Mouse (Mus musculus): Measurements from ENCODE around the gene Cldn4. TPM values are rescaled to one million over a fixed set of nuclear protein-coding genes. Genes with fewer than 3 reads are reported as not detected.

Gene Cldn4
- polyA plus RNA-seq, 1 experiment from 2014 or later: 1.7 TPM

DNA sequence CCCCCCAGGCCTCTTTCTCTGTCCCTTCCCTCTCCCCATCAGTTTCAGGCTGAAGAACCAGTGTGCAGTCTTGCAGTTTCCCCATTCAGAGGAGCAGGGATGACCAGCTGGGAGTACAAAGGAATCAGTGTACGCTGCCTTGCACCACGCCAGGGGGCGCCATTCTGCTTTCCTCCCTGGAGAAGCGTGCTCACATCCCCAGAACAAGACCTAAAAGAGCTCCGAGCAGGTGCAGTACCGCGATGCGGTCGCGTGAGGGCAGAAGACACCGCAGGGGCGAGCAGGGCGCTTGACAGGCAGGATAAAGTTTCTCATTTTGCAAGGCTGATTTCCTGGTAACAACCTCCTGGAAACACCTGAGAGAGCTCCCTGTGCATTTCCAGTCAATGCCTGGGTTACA lies 39.6 kb downstream of the Cldn4 start:
- H3K9me3 ChIP-seq: no peaks in the 10 kb centered on the region; the same call in 1 of the 2 replicates
- peak; percentile 54; the same call in 1 of the 2 replicates for ATAC-seq (ENCODE audit: extremely low read depth, insufficient number of reproducible peaks, low FRiP score, low TSS enrichment)
- no peak overlapping the region for H3K27ac ChIP-seq (replicated peaks)
- H3K36me3 ChIP-seq: no peaks in the 10 kb centered on the region
- no peak overlapping the region for H3K9ac ChIP-seq
- H3K4me1 ChIP-seq: peaks cover 7% of the 10 kb centered on the region
- no peak overlapping the region for H3K4me3 ChIP-seq
- peaks cover 10% of the 10 kb centered on the region; the same call in 1 of the 2 replicates for H3K27me3 ChIP-seq (replicated peaks)
- no peak overlapping the region for H3K4me2 ChIP-seq
- 0% methylated on average over 13 of the region's 13 CpGs for WGBS

DNA sequence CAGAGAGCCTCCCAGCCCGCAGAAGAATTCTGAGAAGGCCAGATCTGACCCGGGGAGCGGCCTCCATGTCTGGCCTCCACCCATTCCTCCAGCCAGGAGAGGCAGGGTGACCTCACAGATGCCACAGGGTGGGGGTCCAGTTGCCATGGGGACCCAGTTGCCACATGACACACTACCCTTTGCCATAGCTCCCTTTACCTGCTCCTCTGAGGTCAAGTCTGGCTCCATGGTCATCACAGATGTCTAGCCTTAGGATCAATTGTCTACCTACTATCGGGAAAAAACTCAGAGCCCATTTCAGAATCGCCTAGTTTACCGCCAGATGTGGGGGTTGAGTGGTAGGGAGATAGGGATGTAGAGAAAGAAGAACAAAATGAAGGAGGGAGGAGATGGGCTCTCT lies 40.1 kb downstream of the Cldn4 start, which contains the start of gene Tmem270:
Tmem270 (minus strand) TSS at position 101 of the 400 bp plus-strand sequence.
- peaks cover 7% of the 10 kb centered on the region for H3K4me1 ChIP-seq
- H3K9me3 ChIP-seq: no peaks in the 10 kb centered on the region; the same call in 1 of the 2 replicates
- H3K4me3 ChIP-seq: no peak within 1 kb of the TSS
- 73% methylated on average over 6 of the region's 6 CpGs for WGBS
- no peak for ATAC-seq (ENCODE audit: extremely low read depth, insufficient number of reproducible peaks, low FRiP score, low TSS enrichment)
- no peak within 1 kb of the TSS for H3K4me2 ChIP-seq
- no peaks in the 10 kb centered on the region for H3K36me3 ChIP-seq
- peaks cover 10% of the 10 kb centered on the region; the same call in 1 of the 2 replicates for H3K27me3 ChIP-seq (replicated peaks)
- H3K9ac ChIP-seq: no peak within 1 kb of the TSS
- H3K27ac ChIP-seq (replicated peaks): no peak within 1 kb of the TSS

DNA sequence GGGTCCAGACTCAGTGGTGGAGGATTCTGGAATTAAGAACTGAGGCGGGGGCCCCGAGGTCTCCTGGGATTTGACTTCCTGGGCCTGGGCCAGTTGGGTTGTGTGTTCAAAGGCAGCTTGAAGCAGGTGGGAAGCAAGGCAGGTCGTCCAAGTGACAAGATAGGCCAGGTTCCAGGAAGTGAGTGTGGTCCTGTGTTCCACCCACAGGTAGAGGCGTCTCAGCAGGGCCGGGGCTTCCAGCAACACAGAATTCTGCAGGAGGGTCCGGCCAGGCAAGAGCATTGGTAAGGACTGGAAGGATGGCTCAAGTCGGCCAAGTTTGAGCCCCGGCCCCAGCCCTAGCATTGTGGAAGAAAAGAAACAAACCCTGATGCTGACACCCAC lies 45.1 kb downstream of the Cldn4 start:
- H3K4me3 ChIP-seq: no peak overlapping the region
- H3K27me3 ChIP-seq (replicated peaks): no peaks in the 10 kb centered on the region; the same call in 1 of the 2 replicates
- WGBS: 61% methylated on average over 8 of the region's 8 CpGs
- no peak overlapping the region for H3K27ac ChIP-seq (replicated peaks)
- no peak for ATAC-seq (ENCODE audit: extremely low read depth, insufficient number of reproducible peaks, low FRiP score, low TSS enrichment)
- no peaks in the 10 kb centered on the region for H3K36me3 ChIP-seq
- no peak overlapping the region for H3K4me2 ChIP-seq
- H3K4me1 ChIP-seq: peaks cover 5% of the 10 kb centered on the region
- H3K9me3 ChIP-seq: no peaks in the 10 kb centered on the region
- no peak overlapping the region for H3K9ac ChIP-seq

DNA sequence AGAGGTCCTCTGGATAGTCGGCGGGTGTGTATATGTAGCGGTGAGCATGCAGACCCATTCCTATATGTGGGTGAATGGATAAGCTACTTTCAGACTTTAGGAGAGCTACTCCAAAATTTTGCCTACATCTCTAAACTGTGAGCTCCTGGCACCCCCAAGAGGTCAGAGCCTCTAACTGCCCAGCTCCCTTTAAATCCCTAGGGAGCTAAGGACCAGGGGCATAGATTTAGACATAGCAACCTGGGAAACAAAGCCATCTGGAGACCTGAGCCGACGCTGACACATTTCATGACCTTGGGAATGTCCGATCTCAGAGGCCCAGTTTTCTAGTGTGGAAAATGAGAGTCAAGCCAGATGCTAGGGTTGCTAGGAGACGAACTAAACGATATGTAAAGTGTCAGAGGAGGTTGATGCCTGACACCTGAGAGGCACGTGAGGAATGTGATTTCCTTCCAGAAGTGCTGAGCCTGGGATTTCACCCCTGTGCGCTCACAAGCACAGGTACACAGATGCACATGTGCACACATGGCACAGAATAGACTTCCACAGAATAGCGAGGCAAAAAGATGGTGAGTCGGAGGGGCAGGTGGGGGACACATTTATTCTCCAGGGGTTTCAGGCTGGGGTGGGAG lies 45.6 kb downstream of the Cldn4 start:
- no peaks in the 10 kb centered on the region; the same call in 1 of the 2 replicates for H3K27me3 ChIP-seq (replicated peaks)
- 0 out of 2 replicates have a peak, but pooled peaks have one; percentile 10 for ATAC-seq (ENCODE audit: extremely low read depth, insufficient number of reproducible peaks, low FRiP score, low TSS enrichment)

DNA sequence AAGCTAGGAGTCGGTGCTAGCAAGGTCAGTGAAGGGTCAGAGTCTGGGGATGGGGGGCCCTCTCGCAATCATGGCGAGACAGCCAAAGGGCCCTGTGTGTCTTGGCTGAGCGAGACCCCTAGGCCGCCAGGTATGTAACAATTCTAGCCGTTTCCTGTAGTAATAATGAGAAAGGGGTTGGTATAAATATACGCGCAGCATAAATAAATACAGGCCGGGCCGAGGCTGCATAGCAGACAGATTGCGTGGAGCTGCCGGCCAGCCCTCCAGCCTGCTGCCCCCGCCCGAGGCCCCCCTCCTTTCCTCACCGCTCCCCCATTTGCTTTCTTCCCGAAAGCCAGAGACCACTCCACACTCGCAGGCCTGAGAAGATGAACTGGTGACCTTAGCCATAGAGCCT lies 49.1 kb downstream of the Cldn4 start:
- Histone ChIP-seq H3K27me3 (replicated peaks) (no peaks in the 10 kb centered on the region; the same call in 1 of the 2 replicates), H3K27ac (replicated peaks) (0 out of 2 replicates have a peak overlapping the region, but pooled peaks have one; percentile 57), H3K9me3 (peaks cover 2% of the 10 kb centered on the region; the same call in 1 of the 2 replicates), H3K4me1 (peaks cover 12% of the 10 kb centered on the region), H3K4me3 (no peak overlapping the region), H3K9ac (no peak overlapping the region), H3K4me2 (no peak overlapping the region), H3K36me3 (no peaks in the 10 kb centered on the region)
- WGBS: 75% methylated on average over 17 of the region's 17 CpGs
- ATAC-seq (ENCODE audit: extremely low read depth, insufficient number of reproducible peaks, low FRiP score, low TSS enrichment): no peak

More for the DNA sequence above, 45.6 kb downstream of the Cldn4 start:
- no peaks in the 10 kb centered on the region for H3K9me3 ChIP-seq
- H3K4me2 ChIP-seq: no peak overlapping the region
- no peaks in the 10 kb centered on the region for H3K36me3 ChIP-seq
- H3K4me3 ChIP-seq: no peak overlapping the region
- peaks cover 5% of the 10 kb centered on the region for H3K4me1 ChIP-seq
- peak overlapping the region; percentile 44; the same call in 1 of the 2 replicates for H3K9ac ChIP-seq
- H3K27ac ChIP-seq (replicated peaks): no peak overlapping the region
- 30% methylated on average over 12 of the region's 12 CpGs for WGBS

DNA sequence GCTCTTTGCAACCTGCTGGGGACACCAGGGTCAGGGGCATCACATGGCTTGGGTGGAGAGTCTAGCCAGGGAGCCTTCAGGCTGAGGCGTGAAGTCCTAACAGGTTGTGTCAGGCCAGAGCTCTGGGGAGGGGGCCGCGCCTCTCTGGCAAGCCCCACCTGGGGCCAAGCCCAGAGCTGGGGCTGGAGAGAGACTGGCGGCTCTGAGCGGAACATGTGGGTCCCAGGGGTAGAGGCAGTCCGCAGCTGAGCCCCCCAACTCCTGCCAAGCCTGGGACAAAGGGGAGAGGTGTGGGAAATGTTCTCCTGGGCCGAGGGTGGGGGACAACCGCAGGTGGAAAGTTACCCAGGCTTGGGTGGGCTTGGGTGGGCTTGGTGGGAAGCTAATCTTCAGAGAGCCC lies 49.8 kb downstream of the Cldn4 start:
- Histone ChIP-seq H3K4me2 (no peak overlapping the region), H3K27ac (replicated peaks) (peak overlapping the region; percentile 57; the same call in 1 of the 2 replicates), H3K4me3 (no peak overlapping the region), H3K27me3 (replicated peaks) (no peaks in the 10 kb centered on the region; the same call in 1 of the 2 replicates), H3K4me1 (peaks cover 12% of the 10 kb centered on the region), H3K9ac (peak overlapping the region; percentile 8; the same call in 1 of the 2 replicates), H3K9me3 (peaks cover 4% of the 10 kb centered on the region; the same call in 1 of the 2 replicates), H3K36me3 (no peaks in the 10 kb centered on the region)
- WGBS: 77% methylated on average over 8 of the region's 8 CpGs
- ATAC-seq (ENCODE audit: extremely low read depth, insufficient number of reproducible peaks, low FRiP score, low TSS enrichment): no peak

DNA sequence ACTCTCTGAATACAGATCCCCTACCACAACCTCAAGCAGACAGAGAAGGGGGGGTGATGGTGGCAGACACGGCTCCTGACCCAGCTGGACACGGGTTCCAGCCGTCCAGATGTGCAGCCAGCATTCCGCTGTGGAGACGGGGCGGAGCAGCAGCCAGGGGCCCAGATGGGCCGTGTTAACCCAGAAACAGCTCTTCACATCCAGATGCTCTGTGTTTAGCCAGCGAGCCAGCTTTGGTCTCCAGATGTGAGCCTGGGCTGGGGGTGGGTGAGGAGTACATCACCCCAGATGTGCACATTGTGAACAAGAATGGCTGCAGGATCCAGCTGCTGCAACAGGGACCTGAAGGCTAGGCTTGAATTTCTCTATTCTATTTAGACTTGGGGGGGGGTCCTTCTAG lies 51.4 kb downstream of the Cldn4 start:
- no peak overlapping the region for H3K9ac ChIP-seq
- H3K27ac ChIP-seq (replicated peaks): no peak overlapping the region
- peaks cover 14% of the 10 kb centered on the region for H3K4me1 ChIP-seq
- H3K36me3 ChIP-seq: no peaks in the 10 kb centered on the region
- no peak for ATAC-seq (ENCODE audit: extremely low read depth, insufficient number of reproducible peaks, low FRiP score, low TSS enrichment)
- no peak overlapping the region for H3K4me2 ChIP-seq
- no peak overlapping the region for H3K4me3 ChIP-seq
- 64% methylated on average over 8 of the region's 8 CpGs for WGBS
- no peaks in the 10 kb centered on the region; the same call in 1 of the 2 replicates for H3K27me3 ChIP-seq (replicated peaks)
- peaks cover 4% of the 10 kb centered on the region; the same call in 1 of the 2 replicates for H3K9me3 ChIP-seq

Other genes starting within 250 kb of the Cldn4 start
- 266 and 283 TPM in 2 replicates for gene Eln, start 199.6 kb downstream of the Cldn4 start, polyA plus RNA-seq (2015; fragmentation: Nextera tagmentation; extraction: Ambion mirVana)
- gene Tmem270, start 40.2 kb downstream of the Cldn4 start, polyA plus RNA-seq (2015; fragmentation: Nextera tagmentation; extraction: Ambion mirVana): not detected in 2 replicates
- 3.2 and 9.9 TPM in 2 replicates for gene Cldn13, start 31.4 kb downstream of the Cldn4 start, polyA plus RNA-seq (2015; fragmentation: Nextera tagmentation; extraction: Ambion mirVana)
- 9.3 and 10.4 TPM in 2 replicates for gene Mettl27, start 14.6 kb downstream of the Cldn4 start, polyA plus RNA-seq (2015; fragmentation: Nextera tagmentation; extraction: Ambion mirVana)
- 6.3 and 7.0 TPM in 2 replicates for gene Cldn3, start 39.3 kb upstream of the Cldn4 start, polyA plus RNA-seq (2015; fragmentation: Nextera tagmentation; extraction: Ambion mirVana)
- 59.1 and 65.8 TPM in 2 replicates for gene Abhd11, start 62.2 kb upstream of the Cldn4 start, polyA plus RNA-seq (2015; fragmentation: Nextera tagmentation; extraction: Ambion mirVana)
- 8.2 and 8.3 TPM in 2 replicates for gene Stx1a, start 76.5 kb upstream of the Cldn4 start, polyA plus RNA-seq (2015; fragmentation: Nextera tagmentation; extraction: Ambion mirVana)
- 26.4 and 28.1 TPM in 2 replicates for gene Dnajc30, start 117.3 kb upstream of the Cldn4 start, polyA plus RNA-seq (2015; fragmentation: Nextera tagmentation; extraction: Ambion mirVana)
- 70.8 and 71.2 TPM in 2 replicates for gene Bud23, start 118.0 kb upstream of the Cldn4 start, polyA plus RNA-seq (2015; fragmentation: Nextera tagmentation; extraction: Ambion mirVana)
- gene Vps37d, start 131.3 kb upstream of the Cldn4 start, polyA plus RNA-seq (2015; fragmentation: Nextera tagmentation; extraction: Ambion mirVana): 3.0 and 3.3 TPM in 2 replicates
- 1.2 and 1.3 TPM in 2 replicates for gene Mlxipl, start 143.0 kb upstream of the Cldn4 start, polyA plus RNA-seq (2015; fragmentation: Nextera tagmentation; extraction: Ambion mirVana)
- gene Tbl2, start 202.7 kb upstream of the Cldn4 start, polyA plus RNA-seq (2015; fragmentation: Nextera tagmentation; extraction: Ambion mirVana): 18.0 and 18.1 TPM in 2 replicates
- gene Bcl7b, start 221.3 kb upstream of the Cldn4 start, polyA plus RNA-seq (2015; fragmentation: Nextera tagmentation; extraction: Ambion mirVana): 33.7 and 38.0 TPM in 2 replicates
- gene Baz1b, start 240.3 kb upstream of the Cldn4 start, polyA plus RNA-seq (2015; fragmentation: Nextera tagmentation; extraction: Ambion mirVana): 21.9 and 24.4 TPM in 2 replicates

All from heart, embryonic 13.5 days (tissue).